In genomic region chr17:36229046-36229445, GRCm38 (mm10) we compare ENCODE assay signal across 27 mouse cellular contexts. TPM values are rescaled to one million over a fixed set of nuclear protein-coding genes. Genes with fewer than 3 reads are reported as not detected.
A peak's percentile ranks its signal among the peaks of the same experiment; 100 is the strongest.
DNase-seq lines count a peak whose midpoint lies in the region; ATAC-seq lines count a peak whose summit lies in the region.
"Had no signal": no experiment of that assay in that cellular context is flagged by ENCODE, and none has a peak within 500 bp of the region (broad histone marks: within the 10 kb centered on the region; RNA-seq: fewer than 3 reads in every experiment).

No protein-coding gene starts in this region.

- H3K27ac ChIP-seq in intestine, embryonic 16.5 days (ENCODE audit: low read length) = no peak overlapping the region
- H3K27ac ChIP-seq in forebrain, embryonic 16.5 days (ENCODE audit: low read length) = no peak overlapping the region
- H3K27ac ChIP-seq: embryonic facial prominence, embryonic 13.5 days; forebrain, embryonic 10.5 days; hindbrain, embryonic 13.5 days; layer of hippocampus, adult 2 months; limb, embryonic 12.5 days; liver, embryonic 15.5 days; midbrain, embryonic 10.5 days had no signal

- no peaks in the 10 kb centered on the region for H3K4me1 ChIP-seq in intestine, embryonic 16.5 days (ENCODE audit: control insufficient read depth, insufficient read depth, low read length)
- H3K4me1 ChIP-seq in forebrain, embryonic 16.5 days (replicated peaks; ENCODE audit: control insufficient read depth, insufficient read depth, low read length) = no peaks in the 10 kb centered on the region
- H3K4me1 ChIP-seq: limb, embryonic 12.5 days; liver, embryonic 15.5 days had no signal

- peaks cover 57% of the 10 kb centered on the region for H3K27me3 ChIP-seq in intestine, embryonic 16.5 days (replicated peaks; ENCODE audit: control insufficient read depth, insufficient read depth, low read length)
- H3K27me3 ChIP-seq in forebrain, embryonic 16.5 days (replicated peaks; ENCODE audit: control insufficient read depth, insufficient read depth, low read length) = peaks cover 41% of the 10 kb centered on the region

- peak; percentile 37 for DNase-seq in retina, postnatal 1 day
- DNase-seq in retina, embryonic 14.5 days (ENCODE audit: low spot score) = no peak
- peak; percentile 23 for DNase-seq in thymus, postnatal 0 days (ENCODE audit: low spot score)
- DNase-seq: adrenal gland, postnatal 36 days; cerebellum, adult 8-10 months; gastrocnemius, postnatal 14 days; heart, postnatal 10 days; kidney, postnatal 10 days had no signal

- ATAC-seq in granulocyte monocyte progenitor cell, adult 5-6 weeks (replicated peaks; ENCODE audit: poor library complexity, severe bottlenecking) = 0 out of 2 replicates have a peak, but pooled peaks have one; percentile 2
- ATAC-seq in erythroid progenitor cell, adult 5-6 weeks (replicated peaks; ENCODE audit: low FRiP score, poor library complexity, severe bottlenecking) = no peak
- ATAC-seq in intestine, embryonic 16.5 days = no peak
- no peak for ATAC-seq in forebrain, embryonic 16.5 days
- ATAC-seq: intestine, postnatal 0 days; lung, postnatal 0 days had no signal

- H3K9me3 ChIP-seq in intestine, embryonic 16.5 days (ENCODE audit: control insufficient read depth, low read length) = no peaks in the 10 kb centered on the region
- no peaks in the 10 kb centered on the region for H3K9me3 ChIP-seq in forebrain, embryonic 16.5 days (ENCODE audit: control insufficient read depth, low read length)
- H3K9me3 ChIP-seq: embryonic facial prominence, embryonic 13.5 days; forebrain, embryonic 10.5 days; hindbrain, embryonic 13.5 days; limb, embryonic 12.5 days; liver, embryonic 15.5 days; midbrain, embryonic 10.5 days had no signal

- H3K9ac ChIP-seq in intestine, embryonic 16.5 days (ENCODE audit: low read depth, low read length) = no peak overlapping the region
- no peak overlapping the region for H3K9ac ChIP-seq in forebrain, embryonic 16.5 days (replicated peaks; ENCODE audit: low read depth, low read length)
- H3K9ac ChIP-seq: embryonic facial prominence, embryonic 13.5 days; hindbrain, embryonic 13.5 days; limb, embryonic 12.5 days; liver, embryonic 15.5 days had no signal

- H3K4me2 ChIP-seq in intestine, embryonic 16.5 days (ENCODE audit: low read depth, low read length) = no peak overlapping the region
- no peak overlapping the region for H3K4me2 ChIP-seq in forebrain, embryonic 16.5 days (ENCODE audit: low read length)
- H3K4me2 ChIP-seq: embryonic facial prominence, embryonic 13.5 days; hindbrain, embryonic 13.5 days; limb, embryonic 12.5 days; liver, embryonic 15.5 days had no signal

- H3K36me3 ChIP-seq in intestine, embryonic 16.5 days (ENCODE audit: control insufficient read depth, insufficient read depth, low read length) = no peaks in the 10 kb centered on the region
- no peaks in the 10 kb centered on the region for H3K36me3 ChIP-seq in forebrain, embryonic 16.5 days (ENCODE audit: control insufficient read depth, insufficient read depth)
- H3K36me3 ChIP-seq: embryonic facial prominence, embryonic 13.5 days; forebrain, embryonic 10.5 days; hindbrain, embryonic 13.5 days; limb, embryonic 12.5 days; liver, embryonic 15.5 days; midbrain, embryonic 10.5 days had no signal

- WGBS in intestine, embryonic 16.5 days = 5% methylated on average over 5 of the region's 5 CpGs
- 6% methylated on average over 5 of the region's 5 CpGs for WGBS in forebrain, embryonic 16.5 days

- no peak overlapping the region for H3K4me3 ChIP-seq in intestine, embryonic 16.5 days (ENCODE audit: low read length)
- H3K4me3 ChIP-seq in forebrain, embryonic 16.5 days (replicated peaks; ENCODE audit: low read length) = no peak overlapping the region
- H3K4me3 ChIP-seq: embryonic facial prominence, embryonic 13.5 days; forebrain, embryonic 10.5 days; hindbrain, embryonic 13.5 days; layer of hippocampus, adult 2 months; limb, embryonic 12.5 days; liver, embryonic 15.5 days; midbrain, embryonic 10.5 days had no signal

RNA-seq across cellular contexts. Expression of gene Rpp21, which starts 28.8 kb away (rescaled TPM):
- 54.4 and 61.3 TPM in 2 replicates for total RNA-seq in granulocyte monocyte progenitor cell, adult 5-6 weeks (2014; fragmentation: Nextera tagmentation)
- 25.9 and 30.1 TPM in 2 replicates for total RNA-seq in granulocyte monocyte progenitor cell, adult 5-6 weeks (2017)
- 155 and 159 TPM in 2 replicates for polyA plus RNA-seq in thymus, postnatal 0 days (2015; fragmentation: Nextera tagmentation; extraction: Ambion mirVana)
- 63.7 and 66.0 TPM in 2 replicates for total RNA-seq in erythroid progenitor cell, adult 5-6 weeks (2015; ENCODE audit: low replicate concordance)
- 11.8 TPM in 2 replicates for total RNA-seq in erythroid progenitor cell, adult 5-6 weeks (2017; ENCODE audit: low replicate concordance)
- polyA plus RNA-seq in intestine, embryonic 16.5 days (2015; fragmentation: Nextera tagmentation; extraction: Ambion mirVana) = 129 and 139 TPM in 2 replicates
- polyA plus RNA-seq in forebrain, embryonic 16.5 days (2015; fragmentation: Nextera tagmentation; extraction: Ambion mirVana) = 84.8 and 99.7 TPM in 2 replicates

RNA-seq across cellular contexts. Expression of gene H2-T3, which starts 39.0 kb away (rescaled TPM):
- not detected in 2 replicates for total RNA-seq in granulocyte monocyte progenitor cell, adult 5-6 weeks (2014; fragmentation: Nextera tagmentation)
- not detected in 2 replicates for total RNA-seq in granulocyte monocyte progenitor cell, adult 5-6 weeks (2017)
- polyA plus RNA-seq in thymus, postnatal 0 days (2015; fragmentation: Nextera tagmentation; extraction: Ambion mirVana) = 1.9 and 2.7 TPM in 2 replicates
- not detected in 2 replicates for total RNA-seq in erythroid progenitor cell, adult 5-6 weeks (2015; ENCODE audit: low replicate concordance)
- not detected in 2 replicates for total RNA-seq in erythroid progenitor cell, adult 5-6 weeks (2017; ENCODE audit: low replicate concordance)
- 42.3 and 46.9 TPM in 2 replicates for polyA plus RNA-seq in intestine, embryonic 16.5 days (2015; fragmentation: Nextera tagmentation; extraction: Ambion mirVana)
- polyA plus RNA-seq in forebrain, embryonic 16.5 days (2015; fragmentation: Nextera tagmentation; extraction: Ambion mirVana) = not detected in 2 replicates
- total RNA-seq: adrenal gland, postnatal 36 days; CH12.LX; gastrocnemius, postnatal 14 days; heart, adult 8-10 months; layer of hippocampus, adult 2 months; left cerebral cortex, adult 8-10 months; neutrophil, adult 5-6 weeks had no signal
- polyA plus RNA-seq: embryonic facial prominence, embryonic 13.5 days; forebrain, embryonic 10.5 days; hindbrain, embryonic 13.5 days; limb, embryonic 12.5 days; liver, embryonic 15.5 days; midbrain, embryonic 10.5 days; stomach, embryonic 14.5 days had no signal

RNA-seq across cellular contexts. Expression of gene Trim39, which starts 43.0 kb away (rescaled TPM):
- 18.4 and 23.3 TPM in 2 replicates for total RNA-seq in granulocyte monocyte progenitor cell, adult 5-6 weeks (2014; fragmentation: Nextera tagmentation)
- total RNA-seq in granulocyte monocyte progenitor cell, adult 5-6 weeks (2017) = 14.0 and 16.2 TPM in 2 replicates
- polyA plus RNA-seq in thymus, postnatal 0 days (2015; fragmentation: Nextera tagmentation; extraction: Ambion mirVana) = 11.4 and 16.1 TPM in 2 replicates
- 25.6 and 29.9 TPM in 2 replicates for total RNA-seq in erythroid progenitor cell, adult 5-6 weeks (2015; ENCODE audit: low replicate concordance)
- 37.4 and 40.9 TPM in 2 replicates for total RNA-seq in erythroid progenitor cell, adult 5-6 weeks (2017; ENCODE audit: low replicate concordance)
- 9.7 and 10.6 TPM in 2 replicates for polyA plus RNA-seq in intestine, embryonic 16.5 days (2015; fragmentation: Nextera tagmentation; extraction: Ambion mirVana)
- polyA plus RNA-seq in forebrain, embryonic 16.5 days (2015; fragmentation: Nextera tagmentation; extraction: Ambion mirVana) = 27.9 and 31.8 TPM in 2 replicates

RNA-seq across cellular contexts. Expression of gene H2-M10.2, which starts 57.2 kb away (rescaled TPM):
- total RNA-seq in granulocyte monocyte progenitor cell, adult 5-6 weeks (2014; fragmentation: Nextera tagmentation) = not detected in 2 replicates
- not detected in 2 replicates for total RNA-seq in granulocyte monocyte progenitor cell, adult 5-6 weeks (2017)
- 0.12 TPM in 1 of 2 replicates, not detected in the other for polyA plus RNA-seq in thymus, postnatal 0 days (2015; fragmentation: Nextera tagmentation; extraction: Ambion mirVana)
- total RNA-seq in erythroid progenitor cell, adult 5-6 weeks (2015; ENCODE audit: low replicate concordance) = not detected in 2 replicates
- total RNA-seq in erythroid progenitor cell, adult 5-6 weeks (2017; ENCODE audit: low replicate concordance) = not detected in 2 replicates
- polyA plus RNA-seq in intestine, embryonic 16.5 days (2015; fragmentation: Nextera tagmentation; extraction: Ambion mirVana) = not detected in 2 replicates
- polyA plus RNA-seq in forebrain, embryonic 16.5 days (2015; fragmentation: Nextera tagmentation; extraction: Ambion mirVana) = 0.32 TPM in 1 of 2 replicates, not detected in the other
- total RNA-seq: adrenal gland, postnatal 36 days; gastrocnemius, postnatal 14 days; heart, adult 8-10 months; heart, postnatal 10 days; layer of hippocampus, adult 2 months; left cerebral cortex, adult 8-10 months; neutrophil, adult 5-6 weeks had no signal
- polyA plus RNA-seq: embryonic facial prominence, embryonic 13.5 days; intestine, postnatal 0 days; limb, embryonic 12.5 days; liver, embryonic 15.5 days; lung, postnatal 0 days; small intestine, adult 2 months had no signal

Comparison
In these comparisons a context has a peak if more than half of its experiments do, and no peak if none do; other contexts are left out.
1. RNA of gene H2-T3, which starts 39.0 kb away (polyA plus RNA-seq): 42.3 to 46.9 TPM in intestine, embryonic 16.5 days; 1.9 to 2.7 TPM in thymus, postnatal 0 days and not detected in forebrain, embryonic 16.5 days; every median in the first group is over 10 times any median in the second.